Mouse (Mus musculus) lung, adult 2 months (tissue): ENCODE data around the gene Ano9.

Experiments
- CTCF ChIP-seq: fragments of 200-500 bp; IDR thresholded peaks from 2 replicates; pipeline ENCODE4 v1.5.1; 2011; ENCODE audit warnings: mild to moderate bottlenecking, low read length, control low read depth; ENCODE audit not compliant: insufficient read depth
- POLR2A ChIP-seq: fragments of 200-500 bp; IDR thresholded peaks from 2 replicates; pipeline ENCODE4 v1.6.1; 2011; ENCODE audit warnings: low read depth, mild to moderate bottlenecking, control low read depth, low read length, borderline replicate concordance; ENCODE audit errors: extremely low read depth

DNA sequence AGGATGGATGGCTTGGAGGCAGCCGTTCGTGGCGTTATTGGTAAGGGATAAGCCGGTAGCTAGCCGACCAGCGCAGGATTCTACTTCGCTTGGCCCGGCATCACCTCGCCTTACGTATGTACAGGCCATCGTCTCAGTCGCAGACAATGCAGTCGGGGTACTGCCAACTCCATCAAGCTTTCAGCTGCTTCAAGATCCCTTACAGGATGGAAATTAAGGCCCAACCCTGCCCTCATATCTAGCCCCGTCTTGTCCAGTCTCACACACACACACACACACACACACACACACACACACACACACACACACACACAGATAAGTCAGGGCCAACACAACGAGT lies 5.9 kb upstream of the Ano9 start:
- no peak for TF ChIP-seq CTCF
- no peak for TF ChIP-seq POLR2A
